Mouse (Mus musculus): ENCODE results near the gene Gstt4. TPM values are rescaled to one million over a fixed set of nuclear protein-coding genes. Genes with fewer than 3 reads are reported as not detected.
"Not testable (repeated sequence)": the region's sequence is repeated elsewhere in the genome, so short reads cannot be mapped to it uniquely, and the experiment has no call there.

The Gstt4 gene
- not detected in 2 replicates for polyA plus RNA-seq (2016; fragmentation: Nextera tagmentation; extraction: Ambion mirVana)

DNA sequence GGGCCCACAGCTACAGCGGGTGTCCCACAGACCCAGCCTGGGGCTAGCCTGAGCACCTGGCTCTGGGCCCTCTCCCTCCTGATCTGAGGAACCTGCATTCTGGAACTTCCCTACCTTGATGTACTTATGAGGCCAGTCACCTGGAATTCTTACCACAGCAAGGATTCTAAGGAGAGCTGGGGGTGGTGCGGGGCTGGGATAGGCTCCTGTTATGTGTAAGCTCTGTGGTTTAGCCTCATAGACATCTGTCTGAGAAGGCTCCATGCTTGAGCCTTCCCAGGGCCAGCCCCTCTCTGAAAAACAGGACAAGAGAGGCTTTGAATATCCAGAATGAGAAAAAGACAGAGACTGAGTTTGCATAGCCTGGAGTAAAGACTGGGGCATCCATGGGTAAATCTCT is at the start of gene Gstt4:
Gene Gstt4 (minus strand): TSS at position 101 of the 400 bp plus-strand sequence.
- H3K4me3 ChIP-seq: no peak within 1 kb of the TSS
- no peaks in the 10 kb centered on the region for H3K36me3 ChIP-seq (replicated peaks)
- WGBS: 93% methylated on average over 2 of the region's 2 CpGs
- no peaks in the 10 kb centered on the region for H3K4me1 ChIP-seq
- H3K27me3 ChIP-seq (ENCODE audit: poor library complexity, severe bottlenecking): no peaks in the 10 kb centered on the region
- no peak for DNase-seq (ENCODE audit: extremely low spot score, low spot score)
- H3K9me3 ChIP-seq: peaks cover 8% of the 10 kb centered on the region; the same call in 1 of the 2 replicates
- no peak within 1 kb of the TSS for H3K27ac ChIP-seq

DNA sequence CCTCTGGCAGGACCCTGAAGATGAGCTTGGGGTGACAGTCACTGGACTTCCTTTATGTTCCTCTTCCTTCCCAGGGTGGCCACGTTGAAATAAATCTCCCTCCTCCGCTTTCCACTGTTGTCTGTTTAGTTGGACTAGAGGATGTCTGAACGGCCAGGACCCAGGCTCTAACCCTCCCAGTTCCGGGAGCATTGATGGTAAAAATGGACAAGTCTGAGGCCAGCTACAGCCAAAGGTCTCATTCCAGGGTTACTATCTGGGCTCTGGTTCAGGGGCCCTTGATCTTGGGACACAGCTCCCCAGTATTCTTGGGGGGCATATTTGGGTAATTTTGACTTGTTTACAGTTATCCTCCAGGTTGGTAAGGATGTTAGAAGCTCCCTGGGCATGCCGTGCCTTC is 39.2 kb upstream of the Gstt4 start:
- peak overlapping the region; percentile 100 for H3K27ac ChIP-seq

DNA sequence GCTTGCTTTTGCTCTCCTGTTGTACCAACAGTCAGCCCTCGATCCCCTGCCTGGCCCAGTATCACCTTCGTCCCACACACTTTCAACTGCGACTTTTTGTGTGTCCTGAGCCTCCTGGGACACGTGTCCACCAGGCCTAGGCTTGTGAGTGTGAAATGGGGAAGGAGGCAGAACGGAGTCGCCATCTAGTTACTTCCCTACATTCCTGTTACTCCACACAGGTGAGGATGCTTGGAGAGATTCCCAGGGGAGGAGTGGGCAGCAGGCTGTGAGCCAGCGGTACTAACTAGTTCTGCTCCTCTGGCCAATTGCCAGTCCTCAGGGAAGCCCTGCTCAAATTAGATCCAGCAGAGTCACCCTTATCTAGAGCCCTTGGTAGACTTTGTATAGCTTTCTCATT is 38.4 kb upstream of the Gstt4 start:
- Histone ChIP-seq H3K36me3 (replicated peaks) (peaks cover 35% of the 10 kb centered on the region), H3K4me1 (peaks cover 40% of the 10 kb centered on the region), H3K4me3 (peak overlapping the region; percentile 88), H3K9me3 (peaks cover 9% of the 10 kb centered on the region), H3K27ac (peak overlapping the region; percentile 100), H3K27me3 (ENCODE audit: poor library complexity, severe bottlenecking) (no peaks in the 10 kb centered on the region)
- WGBS: 28% methylated on average over 7 of the region's 7 CpGs
- no peak for DNase-seq (ENCODE audit: extremely low spot score, low spot score)

More for the DNA sequence above, 39.2 kb upstream of the Gstt4 start:
- H3K4me3 ChIP-seq: no peak overlapping the region
- peaks cover 40% of the 10 kb centered on the region for H3K4me1 ChIP-seq
- WGBS: 73% methylated on average over 5 of the region's 5 CpGs
- DNase-seq (ENCODE audit: extremely low spot score, low spot score): no peak
- no peaks in the 10 kb centered on the region for H3K27me3 ChIP-seq (ENCODE audit: poor library complexity, severe bottlenecking)
- H3K36me3 ChIP-seq (replicated peaks): peaks cover 26% of the 10 kb centered on the region
- peaks cover 9% of the 10 kb centered on the region for H3K9me3 ChIP-seq

DNA sequence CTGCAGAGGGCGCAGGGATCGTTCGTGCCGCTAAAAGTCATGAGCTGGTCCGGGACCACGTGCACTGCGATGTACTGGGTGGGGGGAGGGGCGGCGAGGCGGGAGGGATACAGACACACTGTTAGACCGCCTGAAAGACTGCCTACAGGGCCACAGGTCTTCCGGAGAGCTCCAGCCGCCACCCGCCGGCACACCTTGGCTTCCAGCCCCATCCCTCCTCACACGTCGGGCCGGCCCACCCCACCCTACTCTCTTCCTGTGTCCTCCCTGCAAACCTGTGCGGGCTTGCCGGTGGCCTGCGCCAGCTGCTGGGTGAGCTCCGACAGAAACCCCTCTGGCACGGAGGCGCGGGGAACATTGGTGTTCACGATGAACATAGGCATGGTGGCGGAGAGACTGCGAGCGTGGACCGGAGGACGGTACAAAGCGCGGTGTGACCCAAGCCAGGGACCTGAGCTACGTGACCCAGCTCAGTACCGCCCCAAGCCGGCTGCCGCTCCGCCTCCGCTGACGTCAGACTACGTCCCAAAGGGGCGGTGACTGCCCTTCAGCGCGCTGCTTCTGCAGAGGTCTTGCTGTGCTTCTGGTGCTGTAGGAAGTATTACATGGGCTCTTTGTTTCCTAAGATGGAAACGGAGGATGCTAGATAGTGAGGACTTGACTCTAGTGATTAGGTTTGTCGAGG is 37.6 kb upstream of the Gstt4 start, which contains the start of gene Mif:
Gene Mif (minus strand): TSS at position 455 of the 685 bp plus-strand sequence.
- H3K27ac ChIP-seq: peak within 1 kb of the TSS; percentile 100
- H3K4me1 ChIP-seq: peaks cover 40% of the 10 kb centered on the region
- peak; percentile 93 for DNase-seq (ENCODE audit: extremely low spot score, low spot score)
- not testable (repeated sequence) for H3K27me3 ChIP-seq (ENCODE audit: poor library complexity, severe bottlenecking); H3K9me3 ChIP-seq
- peak within 1 kb of the TSS; percentile 88 for H3K4me3 ChIP-seq
- 0% methylated on average over 46 of the region's 46 CpGs for WGBS
- H3K36me3 ChIP-seq (replicated peaks): peaks cover 39% of the 10 kb centered on the region

DNA sequence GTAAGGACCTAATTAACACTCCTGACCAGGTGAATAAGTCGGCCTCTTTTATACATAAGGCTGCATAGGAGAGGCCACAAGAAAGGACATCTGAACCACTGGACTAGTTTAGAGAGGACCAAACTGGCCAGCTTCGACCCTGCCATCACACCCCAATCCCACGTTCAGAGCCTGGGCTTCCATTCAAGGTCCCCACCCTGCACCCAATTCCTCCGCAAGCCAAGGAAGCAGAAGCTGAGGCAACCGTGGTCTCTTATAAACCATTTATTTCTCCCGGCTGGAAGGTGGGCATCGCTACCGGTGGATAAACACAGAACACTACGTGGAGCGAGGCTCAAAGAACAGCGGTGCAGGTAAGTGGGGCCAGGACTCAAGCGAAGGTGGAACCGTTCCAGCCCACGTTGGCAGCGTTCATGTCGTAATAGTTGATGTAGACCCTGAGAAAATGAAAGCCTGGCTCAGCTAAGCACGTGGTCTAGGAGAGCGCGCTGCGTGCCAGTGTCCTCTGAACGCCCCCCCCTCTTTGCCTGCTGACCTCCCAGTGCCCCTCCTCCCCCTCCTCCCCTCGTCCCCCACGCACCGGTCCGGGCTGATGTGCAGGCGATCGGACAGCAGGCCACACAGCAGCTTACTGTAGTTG is 36.9 kb upstream of the Gstt4 start:
- WGBS: 2% methylated on average over 26 of the region's 27 CpGs
- DNase-seq (ENCODE audit: extremely low spot score, low spot score): peak; percentile 78
- Histone ChIP-seq H3K27ac (peak overlapping the region; percentile 100), H3K9me3 (peaks cover 9% of the 10 kb centered on the region), H3K27me3 (ENCODE audit: poor library complexity, severe bottlenecking) (no peaks in the 10 kb centered on the region), H3K4me1 (peaks cover 40% of the 10 kb centered on the region), H3K4me3 (peak overlapping the region; percentile 88), H3K36me3 (replicated peaks) (peaks cover 39% of the 10 kb centered on the region)

DNA sequence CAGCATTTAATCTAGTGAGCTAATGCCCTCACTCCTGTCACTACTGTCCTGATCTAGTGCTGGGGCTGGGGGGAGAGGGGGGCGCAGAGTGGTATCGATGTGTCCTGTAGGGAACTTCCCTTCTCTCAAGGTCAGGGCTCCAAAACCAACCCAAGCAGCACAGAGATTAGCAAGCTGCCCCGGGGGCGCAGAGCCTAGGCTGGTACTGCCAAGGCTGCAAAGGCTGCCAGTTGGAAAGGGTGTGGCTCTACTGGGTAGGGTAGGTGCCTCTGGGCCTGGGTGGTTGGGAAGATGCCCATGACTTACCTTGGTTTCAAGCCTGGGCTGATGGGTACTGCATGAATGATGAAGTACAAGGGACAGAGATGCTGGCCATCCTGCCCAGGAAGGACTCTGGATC is 35.3 kb upstream of the Gstt4 start:
- Histone ChIP-seq H3K4me3 (peak overlapping the region; percentile 88), H3K27ac (peak overlapping the region; percentile 25; the same call in 1 of the 2 replicates), H3K27me3 (ENCODE audit: poor library complexity, severe bottlenecking) (no peaks in the 10 kb centered on the region), H3K36me3 (replicated peaks) (peaks cover 39% of the 10 kb centered on the region), H3K4me1 (peaks cover 40% of the 10 kb centered on the region), H3K9me3 (peaks cover 7% of the 10 kb centered on the region)
- no peak for DNase-seq (ENCODE audit: extremely low spot score, low spot score)
- WGBS: 98% methylated on average over 4 of the region's 4 CpGs

DNA sequence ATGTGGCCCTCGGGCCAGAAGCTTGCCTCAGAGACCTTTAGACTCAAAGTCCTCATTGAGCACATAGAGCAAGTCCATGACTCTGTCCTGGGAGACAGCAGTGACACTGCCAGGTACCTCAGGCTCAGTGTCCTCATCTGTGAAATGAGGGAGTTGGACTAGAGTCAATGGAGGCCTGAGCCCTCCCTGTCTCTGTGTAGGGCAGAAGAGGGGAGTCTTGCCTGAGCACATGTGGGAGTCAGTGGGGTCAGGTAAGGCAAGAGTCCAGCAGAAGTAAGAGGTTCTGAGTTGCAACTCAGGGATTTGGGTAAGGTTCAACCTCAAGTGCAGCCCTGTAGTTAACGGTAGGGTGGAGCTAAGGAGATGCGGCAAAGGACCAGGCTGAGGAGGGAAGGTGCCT is 34.6 kb upstream of the Gstt4 start:
- H3K27me3 ChIP-seq (ENCODE audit: poor library complexity, severe bottlenecking): no peaks in the 10 kb centered on the region
- H3K36me3 ChIP-seq (replicated peaks): peaks cover 39% of the 10 kb centered on the region
- no peak for DNase-seq (ENCODE audit: extremely low spot score, low spot score)
- peaks cover 3% of the 10 kb centered on the region; the same call in 1 of the 2 replicates for H3K9me3 ChIP-seq
- H3K4me3 ChIP-seq: no peak overlapping the region
- no peak overlapping the region for H3K27ac ChIP-seq
- H3K4me1 ChIP-seq: peaks cover 41% of the 10 kb centered on the region
- WGBS: 81% methylated on average over 3 of the region's 3 CpGs

DNA sequence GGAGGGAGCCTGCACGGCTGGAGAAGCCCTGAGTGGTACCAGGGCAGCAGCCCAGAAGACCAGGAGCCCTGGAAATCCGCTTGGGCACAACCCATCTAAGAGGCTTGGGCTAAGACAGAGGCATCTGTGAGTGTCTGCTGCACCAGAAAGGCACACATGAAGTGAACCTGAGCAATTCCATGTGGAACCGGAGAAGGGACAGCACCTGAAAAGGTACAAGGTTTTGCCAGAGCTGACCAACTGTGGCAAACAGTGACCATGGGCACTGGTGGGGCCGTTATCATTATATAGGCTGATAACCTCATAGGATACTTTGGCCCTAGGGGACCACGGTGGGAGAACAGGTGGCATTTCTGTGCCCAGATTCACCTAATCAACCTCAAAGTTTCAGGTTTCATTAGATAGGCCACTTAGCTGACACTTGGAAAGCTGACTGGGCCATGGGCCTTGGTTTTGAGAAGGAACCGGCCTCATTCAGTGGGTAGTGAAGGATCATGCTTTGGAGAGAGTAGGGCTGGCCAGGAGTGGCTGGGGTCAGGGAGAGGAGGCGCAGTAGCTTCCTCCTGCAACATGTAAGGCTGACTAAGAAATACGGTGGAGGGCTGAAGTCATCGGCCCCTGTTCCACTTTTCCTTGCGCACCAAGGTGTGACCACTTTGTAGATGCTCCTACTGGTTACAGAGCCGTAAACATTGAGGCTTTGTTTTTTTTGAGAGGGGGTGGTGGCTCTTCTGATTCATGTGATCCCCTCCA is 34.0 kb upstream of the Gstt4 start:
- Histone ChIP-seq H3K36me3 (replicated peaks) (peaks cover 39% of the 10 kb centered on the region), H3K9me3 (0 out of 2 replicates have a peak, but pooled peaks cover 3% of the 10 kb centered on the region), H3K4me3 (no peak overlapping the region), H3K27me3 (ENCODE audit: poor library complexity, severe bottlenecking) (no peaks in the 10 kb centered on the region), H3K4me1 (peaks cover 43% of the 10 kb centered on the region), H3K27ac (no peak overlapping the region)
- no peak for DNase-seq (ENCODE audit: extremely low spot score, low spot score)
- WGBS: 84% methylated on average over 11 of the region's 11 CpGs

DNA sequence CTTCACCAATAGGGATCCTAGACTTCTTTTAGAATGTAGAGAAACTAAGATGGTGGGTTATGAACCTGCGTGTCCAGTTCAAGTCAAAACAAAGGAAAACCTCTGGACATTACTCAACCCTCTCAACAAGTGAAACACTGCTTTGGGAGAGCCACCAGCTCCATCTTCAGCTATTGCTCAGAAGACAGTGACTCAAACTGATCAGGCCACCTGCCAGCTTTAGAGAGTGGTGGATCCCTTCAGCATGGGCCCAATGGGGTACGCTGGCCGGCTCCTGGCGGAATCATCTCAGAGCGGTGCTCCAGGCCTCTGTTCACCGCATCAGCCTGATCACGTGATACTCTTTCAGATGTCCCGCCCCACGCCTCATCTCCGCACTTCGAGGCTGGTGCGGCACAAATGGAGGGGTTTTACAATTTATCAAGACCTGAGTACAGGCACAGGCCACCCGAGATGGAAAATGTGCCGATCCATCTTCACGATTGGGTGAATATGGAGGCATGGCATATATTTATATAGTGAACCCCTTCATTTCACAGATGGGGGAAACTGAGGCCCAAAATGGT is 33.2 kb upstream of the Gstt4 start:
- 92% methylated on average over 15 of the region's 15 CpGs for WGBS
- H3K36me3 ChIP-seq (replicated peaks): peaks cover 39% of the 10 kb centered on the region
- no peak overlapping the region for H3K4me3 ChIP-seq
- H3K4me1 ChIP-seq: peaks cover 43% of the 10 kb centered on the region
- no peak overlapping the region for H3K27ac ChIP-seq
- H3K27me3 ChIP-seq (ENCODE audit: poor library complexity, severe bottlenecking): peaks cover 3% of the 10 kb centered on the region; the same call in 1 of the 2 replicates
- H3K9me3 ChIP-seq: 0 out of 2 replicates have a peak, but pooled peaks cover 3% of the 10 kb centered on the region
- DNase-seq (ENCODE audit: extremely low spot score, low spot score): no peak

DNA sequence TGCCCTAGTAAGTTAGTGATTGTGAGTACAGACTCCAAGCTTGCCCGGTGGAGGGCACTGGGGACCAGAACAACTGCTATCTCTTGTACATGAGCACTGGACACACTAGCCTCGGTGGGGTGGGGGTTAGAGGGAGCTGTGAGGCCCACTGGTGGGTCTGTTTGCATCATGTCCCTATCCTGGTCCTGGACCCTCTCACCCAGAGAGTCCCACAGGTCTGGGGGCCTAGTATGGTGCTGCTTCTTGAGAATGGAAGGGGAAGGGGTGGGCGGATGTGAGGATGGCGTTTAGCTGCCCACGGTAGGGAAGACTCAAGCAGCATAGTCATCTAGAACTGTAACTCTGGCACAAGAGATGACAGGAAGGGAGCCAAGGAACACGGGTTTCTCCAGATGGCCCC is 32.4 kb upstream of the Gstt4 start:
- H3K27ac ChIP-seq: no peak overlapping the region
- WGBS: 93% methylated on average over 6 of the region's 6 CpGs
- peaks cover 42% of the 10 kb centered on the region for H3K4me1 ChIP-seq
- peaks cover 3% of the 10 kb centered on the region; the same call in 1 of the 2 replicates for H3K27me3 ChIP-seq (ENCODE audit: poor library complexity, severe bottlenecking)
- no peak overlapping the region for H3K4me3 ChIP-seq
- no peak for DNase-seq (ENCODE audit: extremely low spot score, low spot score)
- H3K36me3 ChIP-seq (replicated peaks): peaks cover 39% of the 10 kb centered on the region
- H3K9me3 ChIP-seq: 0 out of 2 replicates have a peak, but pooled peaks cover 3% of the 10 kb centered on the region

DNA sequence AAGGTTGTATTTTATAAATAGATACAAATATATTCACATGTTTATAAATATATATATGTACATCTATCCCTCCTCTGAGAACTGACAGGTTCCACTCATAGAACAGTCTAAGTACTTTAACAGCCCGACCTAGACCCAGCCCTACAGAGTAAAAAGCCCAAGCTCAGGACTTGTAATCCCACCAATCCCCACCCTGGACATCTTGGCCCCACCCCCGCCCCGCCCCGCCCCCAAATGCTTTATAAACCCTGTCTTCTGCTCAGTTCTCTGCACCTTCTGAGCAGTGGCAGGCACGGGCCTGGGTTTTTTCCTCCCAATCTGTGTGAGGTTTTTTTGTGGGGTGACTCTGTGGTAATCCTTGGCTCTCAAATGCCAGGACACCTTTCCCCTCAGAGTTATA is 31.8 kb upstream of the Gstt4 start:
- DNase-seq (ENCODE audit: extremely low spot score, low spot score): no peak
- H3K4me1 ChIP-seq: peaks cover 44% of the 10 kb centered on the region
- H3K36me3 ChIP-seq (replicated peaks): peaks cover 38% of the 10 kb centered on the region
- H3K27me3 ChIP-seq (ENCODE audit: poor library complexity, severe bottlenecking): peaks cover 3% of the 10 kb centered on the region; the same call in 1 of the 2 replicates
- no peak overlapping the region for H3K4me3 ChIP-seq
- 0 out of 2 replicates have a peak, but pooled peaks cover 3% of the 10 kb centered on the region for H3K9me3 ChIP-seq
- WGBS: 55% methylated on average over 5 of the region's 5 CpGs
- no peak overlapping the region for H3K27ac ChIP-seq

DNA sequence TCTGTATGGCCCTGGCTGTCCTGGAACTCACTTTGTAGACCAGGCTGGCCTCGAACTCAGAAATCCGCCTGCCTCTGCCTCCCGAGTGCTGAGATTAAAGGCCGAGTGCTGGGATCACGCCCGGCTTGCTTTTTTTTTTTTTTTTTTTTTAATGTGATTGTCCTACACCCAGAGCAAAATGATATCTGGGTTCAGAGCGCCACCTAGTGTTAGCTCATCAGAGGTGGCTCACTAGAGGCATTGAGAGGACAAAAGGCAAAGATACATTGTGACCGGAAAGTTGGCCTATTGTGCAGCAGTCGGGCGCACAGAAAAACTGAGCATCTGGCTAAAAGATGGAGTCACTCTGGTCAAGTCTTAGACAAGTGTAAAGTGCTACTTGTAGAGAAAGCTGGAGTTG is 31.1 kb upstream of the Gstt4 start:
- Histone ChIP-seq H3K9me3 (0 out of 2 replicates have a peak, but pooled peaks cover 3% of the 10 kb centered on the region), H3K4me3 (no peak overlapping the region), H3K4me1 (peaks cover 44% of the 10 kb centered on the region), H3K27me3 (ENCODE audit: poor library complexity, severe bottlenecking) (peaks cover 3% of the 10 kb centered on the region; the same call in 1 of the 2 replicates), H3K27ac (0 out of 2 replicates have a peak overlapping the region, but pooled peaks have one; percentile 25), H3K36me3 (replicated peaks) (peaks cover 31% of the 10 kb centered on the region)
- WGBS: 38% methylated on average over 10 of the region's 10 CpGs
- peak; percentile 73 for DNase-seq (ENCODE audit: extremely low spot score, low spot score)
